Mouse (Mus musculus): ENCODE results near the gene 4931428L18Rik.
"Not testable (repeated sequence)": the region's sequence is repeated elsewhere in the genome, so short reads cannot be mapped to it uniquely, and the experiment has no call there.

4931428L18Rik gene

GRCm38 (mm10) chr1:31058861-31059351 lies 163.6 kb downstream of the 4931428L18Rik start:
- no peak for DNase-seq (ENCODE audit: low read depth, low spot score)

GRCm38 (mm10) chr1:31058196-31058595 lies 164.3 kb downstream of the 4931428L18Rik start:
- no peak for DNase-seq (ENCODE audit: low read depth, low spot score)

GRCm38 (mm10) chr1:31051370-31051921 lies 171.0 kb downstream of the 4931428L18Rik start:
- DNase-seq (ENCODE audit: low read depth, low spot score): no peak

GRCm38 (mm10) chr1:31049954-31050652 lies 172.4 kb downstream of the 4931428L18Rik start:
- DNase-seq (ENCODE audit: low read depth, low spot score): no peak

- DNase-seq (ENCODE audit: low read depth, low spot score): no peak
These were observed 179.3 kb downstream of the 4931428L18Rik start for GRCm38 (mm10) chr1:31043208-31043607.

- DNase-seq (ENCODE audit: low read depth, low spot score): no peak
These were observed 179.7 kb downstream of the 4931428L18Rik start for GRCm38 (mm10) chr1:31042793-31043192.

GRCm38 (mm10) chr1:31033851-31034534 lies 188.5 kb downstream of the 4931428L18Rik start:
- no peak for DNase-seq (ENCODE audit: low read depth, low spot score)

- DNase-seq (ENCODE audit: low read depth, low spot score): no peak
These were observed 190.1 kb downstream of the 4931428L18Rik start for GRCm38 (mm10) chr1:31032351-31032750.

- DNase-seq (ENCODE audit: low read depth, low spot score): no peak
These were observed 199.3 kb downstream of the 4931428L18Rik start for GRCm38 (mm10) chr1:31023173-31023572.

- no peak for DNase-seq (ENCODE audit: low read depth, low spot score)
These were observed 203.2 kb downstream of the 4931428L18Rik start for GRCm38 (mm10) chr1:31019283-31019682.

GRCm38 (mm10) chr1:31017377-31017776 lies 205.1 kb downstream of the 4931428L18Rik start:
- no peak for DNase-seq (ENCODE audit: low read depth, low spot score)

GRCm38 (mm10) chr1:31016068-31016467 lies 206.4 kb downstream of the 4931428L18Rik start:
- no peak for DNase-seq (ENCODE audit: low read depth, low spot score)

- DNase-seq (ENCODE audit: low read depth, low spot score): no peak
These were observed 207.2 kb downstream of the 4931428L18Rik start for GRCm38 (mm10) chr1:31015261-31015660.

GRCm38 (mm10) chr1:30977868-30978267 lies 244.6 kb downstream of the 4931428L18Rik start, which contains the start of gene AC153137.1:
Gene AC153137.1 (minus strand): TSS chr1:30977968.
- DNase-seq (ENCODE audit: low read depth, low spot score): not testable (repeated sequence)

- DNase-seq (ENCODE audit: low read depth, low spot score): not testable (repeated sequence)
These were observed 245.2 kb downstream of the 4931428L18Rik start for GRCm38 (mm10) chr1:30977239-30977638.

GRCm38 (mm10) chr1:30951795-30952194 lies 270.7 kb downstream of the 4931428L18Rik start:
- DNase-seq (ENCODE audit: low read depth, low spot score): no peak

- no peak for DNase-seq (ENCODE audit: low read depth, low spot score)
These were observed 272.0 kb downstream of the 4931428L18Rik start for GRCm38 (mm10) chr1:30950456-30950835.

- DNase-seq (ENCODE audit: low read depth, low spot score): peak; percentile 95
These were observed 272.6 kb downstream of the 4931428L18Rik start for GRCm38 (mm10) chr1:30949710-30950455.

GRCm38 (mm10) chr1:30948950-30949639 lies 273.4 kb downstream of the 4931428L18Rik start:
- peak; percentile 54 for DNase-seq (ENCODE audit: low read depth, low spot score)

GRCm38 (mm10) chr1:30948361-30948949 lies 274.0 kb downstream of the 4931428L18Rik start:
- DNase-seq (ENCODE audit: low read depth, low spot score): peak; percentile 77
